Mouse (Mus musculus) liver, embryonic 14.5 days (tissue): ENCODE results near the gene Gjb4.

ENCODE experiments used
- CTCF ChIP-seq: IDR thresholded peaks from 2 replicates; pipeline ENCODE4 v1.5.1; 2016; ENCODE audit warnings: antibody characterized with exemption, low read depth, control low read depth
- EP300 ChIP-seq: IDR thresholded peaks from 2 replicates; pipeline ENCODE4 v1.6.1; 2016; ENCODE audit warnings: antibody characterized with exemption, low read depth

- TF ChIP-seq CTCF (no peak), EP300 (no peak)
These were observed 22.7 kb downstream of the Gjb4 start for GRCm38 (mm10) chr4:127331171-127331570.
